Mouse (Mus musculus) yolk sac, embryonic 10.5 days (tissue): ENCODE data around the gene Zfp988.
A peak's percentile ranks its signal among the peaks of the same experiment; 100 is the strongest.
"Not testable (repeated sequence)": the region's sequence is repeated elsewhere in the genome, so short reads cannot be mapped to it uniquely, and the experiment has no call there.

ENCODE experiments used
- DNase-seq: peaks from one replicate; pipeline ENCODE4 v3.0.0-alpha.2; 2017; ENCODE audit warnings: low spot score

Zfp988 gene

DNA sequence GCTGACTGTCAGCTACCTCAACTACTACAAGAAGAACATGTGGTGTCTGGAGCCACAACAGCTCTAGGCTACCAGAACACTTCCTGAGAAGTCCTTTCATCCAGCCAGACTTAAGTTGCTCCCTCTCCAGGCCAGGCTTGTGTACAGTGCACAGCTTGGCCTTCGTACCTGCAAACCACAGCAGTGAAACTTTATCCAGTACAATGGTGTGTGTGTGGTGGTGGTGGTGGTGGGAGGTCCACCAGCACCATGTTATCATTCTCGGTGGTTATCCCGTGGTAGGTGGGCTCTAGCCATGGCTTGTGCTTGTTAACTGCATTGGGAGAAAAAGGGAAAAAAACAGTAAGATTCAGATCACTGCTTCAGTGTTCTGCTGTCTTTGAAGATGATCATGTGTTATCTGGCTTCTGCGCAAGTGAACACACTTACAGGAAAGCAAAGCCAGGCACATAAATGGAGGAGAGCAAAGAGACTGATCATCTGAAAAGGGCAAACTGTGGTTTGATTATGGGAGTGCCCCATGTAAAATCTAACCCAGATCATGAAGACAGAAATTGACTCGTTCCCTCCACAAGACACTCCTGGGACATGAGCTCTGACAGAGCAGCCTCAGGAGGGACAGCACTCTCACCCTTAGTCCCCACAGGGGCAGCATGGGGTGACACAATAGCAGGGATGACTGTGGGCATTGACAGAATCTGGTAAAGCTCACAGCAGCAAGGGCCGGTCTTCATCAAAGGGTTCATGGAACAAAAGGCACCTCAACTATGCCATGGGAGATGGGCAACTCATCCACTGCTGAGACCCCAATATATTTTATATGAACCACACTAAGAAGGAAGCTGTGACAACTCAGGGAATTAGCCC, 37.8 kb downstream of the Zfp988 start:
- DNase-seq, result peak; percentile 22

GRCm38 (mm10) chr4:147345061-147345554, 39.6 kb downstream of the Zfp988 start:
- DNase-seq, result peak; percentile 0

DNA sequence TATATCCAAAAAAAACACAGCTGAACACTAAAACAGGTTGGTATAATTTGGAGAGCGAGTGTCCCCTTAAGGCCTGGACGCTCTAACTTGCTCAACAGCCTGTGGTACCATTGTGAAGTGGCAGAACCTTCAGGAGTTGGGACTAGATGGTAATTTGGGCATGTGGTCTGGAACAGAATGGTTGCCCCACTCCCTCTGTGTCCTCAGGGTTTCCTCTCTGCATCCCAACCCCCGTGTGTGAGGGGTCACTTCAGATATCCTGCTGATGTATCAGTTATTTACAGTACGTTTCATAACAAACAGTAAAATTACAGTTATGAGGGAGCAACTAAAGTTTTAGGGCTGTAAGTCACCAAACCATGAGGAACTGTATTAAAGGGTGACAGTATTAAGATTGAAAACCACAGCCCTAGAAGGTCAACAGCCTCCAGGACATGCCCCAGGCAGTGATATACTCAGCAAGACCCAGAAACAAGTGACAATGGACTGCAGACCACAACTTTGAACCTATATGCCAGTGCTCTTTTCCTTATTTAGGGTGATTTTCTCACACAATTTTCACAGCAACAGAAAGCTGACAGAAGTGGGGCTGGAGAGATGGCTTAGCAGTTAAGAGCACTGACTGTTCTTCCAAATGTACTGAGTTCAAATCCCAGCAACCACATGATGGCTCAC, 41.0 kb downstream of the Zfp988 start:
- peak; percentile 0 for DNase-seq

- DNase-seq, result peak; percentile 1
Observed at GRCm38 (mm10) chr4:147347300-147347699, 41.8 kb downstream of the Zfp988 start.

DNA sequence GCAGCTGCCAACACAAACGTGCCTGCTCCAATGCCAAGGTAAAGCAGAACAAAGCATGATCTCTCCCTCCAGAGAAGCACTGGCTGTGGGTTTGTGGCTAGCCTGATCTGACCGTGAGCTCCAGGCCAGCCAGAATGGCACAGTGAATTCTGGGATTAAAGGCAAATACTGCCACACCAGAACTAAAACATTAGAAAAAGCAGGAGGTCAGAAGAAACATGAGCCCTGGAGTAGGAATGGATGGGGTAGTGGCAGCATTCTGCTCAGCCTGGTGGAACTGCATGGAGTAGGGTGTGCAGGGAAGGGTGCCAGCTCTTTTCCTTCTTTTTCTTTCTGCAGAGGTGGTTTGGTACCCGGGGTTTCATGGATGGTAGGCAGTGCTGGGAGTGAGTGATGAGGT, 42.4 kb downstream of the Zfp988 start:
- DNase-seq, result not testable (repeated sequence)

- DNase-seq, result peak; percentile 0
Observed at GRCm38 (mm10) chr4:147348401-147348800, 42.9 kb downstream of the Zfp988 start.

- peak; percentile 1 for DNase-seq
Observed at GRCm38 (mm10) chr4:147348906-147349686, 43.6 kb downstream of the Zfp988 start.

DNA sequence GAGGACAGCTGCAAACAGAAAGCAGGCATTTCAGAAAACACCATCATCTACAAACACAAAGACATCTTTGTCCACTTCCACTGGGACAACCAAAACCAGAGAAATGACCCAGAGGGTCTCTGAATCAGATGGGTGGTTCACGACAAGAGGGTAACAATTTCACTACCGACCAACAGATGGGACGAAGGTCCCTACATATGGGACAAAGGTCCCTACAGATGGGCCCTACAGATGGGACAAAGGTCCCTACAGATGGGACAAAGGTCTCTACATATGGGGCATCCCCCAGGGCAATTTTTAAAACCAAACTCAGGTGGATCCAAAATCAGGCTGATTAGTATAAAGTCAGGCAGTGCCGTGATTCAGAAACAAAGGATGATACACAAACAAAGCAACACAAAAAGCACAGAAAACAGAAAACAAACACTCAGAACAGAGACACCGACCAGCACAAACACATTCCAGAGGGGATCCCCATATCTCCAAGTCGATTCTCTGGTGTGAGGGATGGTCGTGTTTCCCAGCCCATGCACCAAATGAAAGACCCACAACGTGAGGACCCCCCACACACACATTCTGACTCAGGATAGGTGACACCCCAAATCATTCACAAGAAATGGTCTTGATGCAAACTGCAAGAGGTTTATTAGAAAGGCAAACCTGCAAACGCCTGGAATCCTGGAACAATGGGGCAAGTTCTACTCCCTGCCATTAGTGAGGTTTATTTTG, 44.4 kb downstream of the Zfp988 start:
- DNase-seq, result peak; percentile 1

DNA sequence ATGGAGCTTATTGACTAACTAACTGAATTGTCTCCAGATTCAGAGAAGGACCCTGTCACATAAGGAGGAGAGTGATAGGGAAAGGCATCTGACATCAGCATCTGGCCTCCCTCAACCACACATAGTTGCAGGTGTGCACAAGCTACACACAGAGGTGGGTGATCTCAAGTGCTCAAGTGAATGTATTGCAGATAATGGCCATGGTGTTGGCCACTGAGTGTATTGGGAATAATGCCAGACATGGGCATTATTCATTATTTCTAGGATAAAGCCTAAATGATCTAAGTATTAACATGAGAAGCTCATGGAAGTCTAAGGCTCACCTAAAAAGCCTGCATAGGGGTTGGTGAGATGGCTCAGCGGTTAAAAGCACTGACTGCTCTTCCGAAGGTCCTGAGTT, 45.1 kb downstream of the Zfp988 start:
- DNase-seq, result peak; percentile 2

- DNase-seq, result not testable (repeated sequence)
Observed at GRCm38 (mm10) chr4:147351376-147351980, 46.0 kb downstream of the Zfp988 start.

- peak; percentile 0 for DNase-seq
Observed at GRCm38 (mm10) chr4:147353626-147354025, 48.2 kb downstream of the Zfp988 start.

- not testable (repeated sequence) for DNase-seq
Observed at GRCm38 (mm10) chr4:147356042-147356441, 50.6 kb downstream of the Zfp988 start.

- DNase-seq, result not testable (repeated sequence)
Observed at GRCm38 (mm10) chr4:147357195-147357594, 51.7 kb downstream of the Zfp988 start.

DNA sequence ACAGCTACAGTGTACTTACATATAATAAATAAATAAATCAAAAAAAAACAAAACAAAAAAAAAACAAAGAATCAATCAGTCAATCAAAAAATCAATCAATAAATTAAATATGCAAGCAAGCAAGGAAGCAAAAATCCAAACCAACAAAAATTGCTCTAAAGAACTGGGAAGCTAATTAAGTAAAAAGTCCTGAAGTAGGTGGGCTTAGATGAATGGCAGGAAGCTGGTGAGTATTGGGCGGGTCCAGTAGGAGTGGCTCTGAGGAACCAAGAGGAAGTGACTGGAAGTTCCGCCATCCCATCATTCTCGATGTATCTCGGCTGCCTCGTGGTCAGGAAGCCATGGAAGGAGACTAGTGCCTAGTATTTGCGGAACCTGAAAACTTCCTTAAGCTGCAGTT, 55.5 kb downstream of the Zfp988 start, which contains the start of gene Zfp978:
Zfp978 (plus strand) TSS at position 301 of the 400 bp plus-strand sequence.
- not testable (repeated sequence) for DNase-seq

- not testable (repeated sequence) for DNase-seq
Observed at GRCm38 (mm10) chr4:147361872-147362271, 56.4 kb downstream of the Zfp988 start.

DNA sequence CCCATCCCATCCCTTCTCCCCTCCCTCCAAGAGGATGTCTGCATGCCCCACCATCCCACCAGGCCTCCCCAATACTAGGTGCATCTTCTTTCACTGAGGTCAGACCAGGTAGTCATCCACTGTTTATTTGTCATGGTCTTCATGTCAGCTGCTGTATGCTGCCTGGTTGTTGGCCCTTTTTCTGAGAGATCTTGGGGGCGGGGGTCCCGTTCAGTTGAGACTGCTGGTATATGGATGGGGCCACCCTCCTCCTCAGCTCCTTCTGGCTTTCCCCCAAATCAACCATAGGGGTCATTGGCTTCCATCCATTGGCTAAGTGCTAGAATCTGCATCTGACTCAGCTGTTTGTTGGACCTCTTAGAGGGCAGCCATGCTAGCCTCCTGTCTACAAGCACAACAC, 64.1 kb downstream of the Zfp988 start:
- DNase-seq, result not testable (repeated sequence)

DNA sequence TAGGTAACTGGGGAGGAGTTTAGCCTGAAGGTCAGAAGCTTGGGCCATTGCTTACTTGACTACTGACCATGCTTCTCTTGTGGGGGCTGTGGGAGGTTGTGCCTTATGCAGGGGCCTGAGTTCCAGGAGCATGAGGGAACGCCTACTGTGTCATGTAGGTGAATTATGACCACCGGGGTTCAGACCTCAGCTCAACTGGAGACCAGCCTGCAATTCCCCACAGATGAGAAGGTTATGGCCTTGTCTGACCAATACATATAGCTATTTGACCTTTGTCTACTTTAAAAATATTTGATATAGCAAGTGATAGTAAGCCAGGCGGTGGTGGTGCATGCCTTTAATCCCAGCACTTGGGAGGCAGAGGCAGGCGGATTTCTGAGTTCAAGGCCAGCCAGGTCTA, 77.7 kb downstream of the Zfp988 start:
- not testable (repeated sequence) for DNase-seq
